Mouse (Mus musculus): ENCODE measurements around the gene Eef1akmt2.

The Eef1akmt2 gene

DNA sequence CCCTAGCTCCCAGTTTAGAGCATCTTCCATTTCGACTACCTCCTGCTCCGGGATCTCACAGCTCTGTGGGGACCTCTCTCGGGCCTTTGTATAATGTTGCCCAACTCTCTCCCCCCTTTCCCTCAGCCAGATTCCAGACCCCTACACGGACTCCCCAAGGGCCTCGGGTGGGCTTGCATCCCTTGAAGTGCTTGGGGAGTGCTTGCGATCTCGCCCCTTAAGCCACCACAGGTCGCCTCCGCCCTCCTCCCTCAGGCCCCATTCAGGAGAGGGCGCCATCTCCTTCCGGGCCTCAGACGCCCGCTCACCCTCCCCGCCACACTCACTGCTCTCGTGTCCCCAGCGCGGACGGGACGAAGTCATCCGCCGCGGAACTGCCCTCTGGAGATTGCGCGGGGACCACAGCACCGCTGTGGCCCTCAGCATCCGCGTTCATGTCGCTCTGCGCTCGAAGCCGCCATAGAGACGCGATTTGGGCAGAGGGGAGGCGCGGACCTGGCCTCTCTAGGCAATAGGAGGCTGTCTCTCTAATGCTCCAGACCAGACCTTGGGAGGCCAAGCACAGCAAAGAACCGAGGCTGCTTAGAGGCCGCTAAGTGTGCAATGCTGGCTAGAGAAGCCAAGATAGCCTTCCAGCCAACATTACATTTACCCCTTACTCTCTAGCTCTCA lies at the start of gene Eef1akmt2:
Gene Eef1akmt2, minus strand, starts transcription at position 501 of the 672 bp plus-strand sequence.
- peak; percentile 62 for DNase-seq (ENCODE audit: low read depth)

- DNase-seq (ENCODE audit: low read depth) = no peak
Measured at GRCm38 (mm10) chr7:132900826-132901531, 48.5 kb upstream of the Eef1akmt2 start.

DNA sequence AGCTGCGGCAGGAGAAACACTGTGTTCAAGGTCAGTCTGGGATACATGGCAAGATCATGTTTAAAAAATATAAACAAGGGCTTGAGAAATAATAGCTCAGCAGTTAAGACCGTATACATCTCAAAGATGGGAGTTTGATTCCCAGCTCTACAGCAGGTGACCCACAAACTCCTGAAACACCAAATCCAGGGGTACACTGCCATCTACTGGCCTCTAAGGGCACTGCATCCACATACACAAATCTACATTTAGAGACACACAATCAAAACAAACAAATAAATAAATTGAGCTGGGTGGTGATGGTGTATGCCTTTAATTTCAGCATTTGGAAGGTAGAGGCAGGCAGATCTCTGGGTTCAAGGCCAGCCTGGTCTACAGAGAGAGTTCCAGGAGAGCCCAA lies 45.8 kb upstream of the Eef1akmt2 start:
- no peak for DNase-seq (ENCODE audit: low read depth)

DNA sequence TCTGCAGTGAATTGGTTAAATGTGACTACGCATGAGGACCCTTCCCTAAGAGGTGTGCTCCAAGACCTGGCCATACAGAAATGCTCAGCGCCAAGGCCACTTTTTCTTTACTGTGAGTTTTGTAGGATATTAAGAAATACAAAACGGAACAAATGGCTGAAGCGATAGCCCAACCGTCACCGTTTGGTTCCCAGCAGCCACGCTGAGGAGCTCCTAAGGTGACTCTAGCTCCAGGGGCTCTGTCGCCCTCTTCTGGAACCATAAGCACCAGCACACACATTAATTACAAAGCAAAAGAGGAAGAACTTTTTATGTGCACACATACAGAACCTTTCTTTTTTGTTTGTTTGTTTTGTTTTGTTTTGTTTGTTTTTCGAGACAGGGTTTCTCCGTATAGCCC lies 44.8 kb upstream of the Eef1akmt2 start:
- DNase-seq (ENCODE audit: low read depth) = no peak

DNA sequence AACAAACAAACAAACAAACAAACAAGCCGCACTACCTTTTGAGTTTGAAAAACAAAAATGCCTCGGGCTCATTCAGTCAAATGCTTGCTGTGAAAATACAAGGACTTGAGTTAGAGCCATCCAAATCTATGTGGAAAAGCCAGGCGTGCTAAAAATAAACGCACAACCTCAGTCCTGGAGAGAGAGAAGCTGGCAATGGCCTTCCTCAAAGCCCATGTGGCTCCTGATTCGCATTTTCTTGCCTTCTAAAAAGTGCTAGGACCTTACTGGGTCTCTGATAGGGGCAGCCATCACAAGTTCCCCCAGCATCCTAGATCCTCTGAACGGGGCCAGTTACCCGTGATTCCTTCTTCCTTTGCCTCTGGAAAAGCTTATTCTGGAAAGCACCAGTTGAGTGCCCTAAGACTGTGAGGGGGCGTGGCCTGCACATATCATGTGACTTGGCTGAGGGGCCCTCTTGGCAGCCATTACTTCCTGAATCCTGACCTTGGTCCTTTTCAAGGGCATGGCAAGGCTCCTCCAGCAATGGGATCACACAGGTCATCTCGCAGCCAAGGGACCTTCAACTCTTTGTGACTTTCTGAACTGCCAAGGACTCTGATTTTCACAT lies 43.8 kb upstream of the Eef1akmt2 start:
- DNase-seq (ENCODE audit: low read depth) = no peak

- DNase-seq (ENCODE audit: low read depth) = no peak
Measured at GRCm38 (mm10) chr7:132894841-132895555, 42.5 kb upstream of the Eef1akmt2 start.

- DNase-seq (ENCODE audit: low read depth) = no peak
Measured at GRCm38 (mm10) chr7:132893336-132893735, 40.9 kb upstream of the Eef1akmt2 start.

GRCm38 (mm10) chr7:132892806-132893205 lies 40.3 kb upstream of the Eef1akmt2 start:
- no peak for DNase-seq (ENCODE audit: low read depth)

DNA sequence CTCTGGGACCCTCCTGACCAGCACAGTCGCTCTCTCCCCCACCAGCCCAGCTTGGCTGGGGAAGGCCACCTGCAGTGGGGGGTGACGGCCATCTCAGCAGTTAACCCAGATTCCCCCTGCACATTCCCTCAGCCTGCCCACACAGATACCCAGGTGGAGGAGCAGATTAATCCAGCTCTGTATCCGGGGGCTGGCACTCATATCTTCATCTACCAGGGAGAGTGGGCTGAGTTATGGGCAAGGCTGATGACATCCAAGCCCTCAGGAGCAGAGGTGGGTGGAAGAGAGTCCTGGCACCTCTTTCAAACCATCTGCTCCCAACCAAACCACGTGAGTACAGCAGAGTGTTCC lies 39.8 kb upstream of the Eef1akmt2 start:
- DNase-seq (ENCODE audit: low read depth) = no peak

DNA sequence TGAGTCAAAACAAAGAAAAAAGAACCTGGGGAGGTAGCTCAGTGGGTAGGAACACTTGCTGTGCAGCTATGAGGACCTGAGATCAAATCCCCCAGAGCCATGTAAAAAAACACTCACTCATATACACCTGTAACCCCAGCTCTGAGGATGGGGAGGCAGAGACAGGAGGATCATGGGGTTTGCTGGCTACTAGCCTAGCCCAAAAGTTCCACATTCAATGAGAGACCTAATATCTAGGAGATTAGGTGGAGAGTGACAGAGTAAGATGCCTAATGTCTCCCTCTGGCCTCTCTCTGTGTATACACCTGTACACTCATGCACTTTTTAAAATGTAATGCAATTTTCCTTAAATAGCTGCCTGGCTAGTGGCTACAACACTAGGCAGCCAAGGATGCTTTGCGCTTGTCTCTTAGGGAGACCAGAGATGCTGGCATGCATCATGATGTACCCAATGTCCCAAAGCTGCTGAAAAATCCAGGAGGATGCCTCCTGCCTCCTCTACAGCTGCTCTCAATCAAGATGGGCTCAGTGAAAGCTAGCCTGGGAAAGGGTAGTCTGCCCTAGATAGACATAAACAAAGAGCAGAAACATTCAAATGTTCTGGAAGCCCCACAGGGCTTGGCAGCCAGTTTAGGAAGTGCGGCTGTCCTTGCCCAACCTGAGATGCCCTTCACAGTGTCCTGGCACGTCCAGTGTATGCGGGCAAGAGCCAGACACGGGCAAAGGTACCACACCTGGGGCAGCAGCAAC lies 39.3 kb upstream of the Eef1akmt2 start:
- no peak for DNase-seq (ENCODE audit: low read depth)

DNA sequence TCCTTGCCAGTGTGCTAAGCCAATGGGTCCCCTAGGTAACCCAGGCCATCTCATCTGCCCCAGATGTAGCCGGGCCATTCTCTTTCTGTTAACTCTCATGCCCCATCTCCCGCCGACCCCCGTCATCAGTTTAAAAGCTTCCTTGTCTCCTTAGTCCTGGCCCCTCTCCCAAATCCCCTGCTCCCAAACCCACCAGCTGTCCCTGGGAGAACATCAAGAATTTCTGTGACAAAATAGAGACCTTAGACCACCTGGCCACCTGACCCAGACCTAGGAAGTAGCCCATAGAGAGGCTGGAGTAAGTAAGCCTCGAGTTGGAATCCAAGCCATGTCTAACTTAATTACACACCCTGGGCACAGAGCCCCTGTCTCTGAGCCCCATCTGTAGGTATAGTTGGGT lies 37.7 kb upstream of the Eef1akmt2 start:
- DNase-seq (ENCODE audit: low read depth) = no peak

GRCm38 (mm10) chr7:132889691-132890090 lies 37.2 kb upstream of the Eef1akmt2 start:
- no peak for DNase-seq (ENCODE audit: low read depth)

DNA sequence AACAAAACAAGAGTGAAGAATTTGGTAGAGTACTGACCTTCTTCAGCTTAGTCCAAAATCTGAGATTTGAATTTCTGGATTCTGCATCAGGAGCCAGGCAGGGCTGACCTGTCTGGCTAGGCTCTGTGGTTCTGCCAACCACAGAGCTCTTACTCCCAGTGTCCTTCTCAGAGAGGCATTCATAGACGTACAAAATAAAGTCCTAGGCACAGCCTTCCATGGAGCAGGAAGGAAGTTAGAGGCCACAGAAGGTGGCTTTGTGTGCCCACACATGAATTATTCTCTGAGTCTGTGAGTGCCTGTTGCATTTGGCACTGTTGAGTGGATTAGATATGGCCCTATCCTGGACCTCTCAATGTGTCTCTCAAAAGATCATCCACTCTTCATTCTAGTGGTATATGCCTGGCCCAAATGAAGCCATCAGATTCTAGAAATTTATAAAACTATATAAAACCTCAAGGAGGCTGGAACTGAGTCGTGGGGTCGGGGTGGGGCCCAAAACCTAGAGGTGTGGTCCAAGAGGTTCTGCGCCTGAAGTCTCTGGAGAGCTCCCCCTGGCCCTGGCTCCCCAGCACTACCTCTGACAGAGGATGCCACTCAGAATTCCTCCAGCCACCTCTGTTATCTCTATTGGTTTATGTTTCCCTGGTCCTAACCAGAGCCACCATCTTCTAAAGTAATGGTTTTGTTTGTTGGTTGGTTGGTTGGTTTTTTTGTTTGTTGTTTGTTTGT lies 36.2 kb upstream of the Eef1akmt2 start:
- DNase-seq (ENCODE audit: low read depth) = no peak

- DNase-seq (ENCODE audit: low read depth) = no peak
Measured at GRCm38 (mm10) chr7:132888052-132888451, 35.6 kb upstream of the Eef1akmt2 start.

DNA sequence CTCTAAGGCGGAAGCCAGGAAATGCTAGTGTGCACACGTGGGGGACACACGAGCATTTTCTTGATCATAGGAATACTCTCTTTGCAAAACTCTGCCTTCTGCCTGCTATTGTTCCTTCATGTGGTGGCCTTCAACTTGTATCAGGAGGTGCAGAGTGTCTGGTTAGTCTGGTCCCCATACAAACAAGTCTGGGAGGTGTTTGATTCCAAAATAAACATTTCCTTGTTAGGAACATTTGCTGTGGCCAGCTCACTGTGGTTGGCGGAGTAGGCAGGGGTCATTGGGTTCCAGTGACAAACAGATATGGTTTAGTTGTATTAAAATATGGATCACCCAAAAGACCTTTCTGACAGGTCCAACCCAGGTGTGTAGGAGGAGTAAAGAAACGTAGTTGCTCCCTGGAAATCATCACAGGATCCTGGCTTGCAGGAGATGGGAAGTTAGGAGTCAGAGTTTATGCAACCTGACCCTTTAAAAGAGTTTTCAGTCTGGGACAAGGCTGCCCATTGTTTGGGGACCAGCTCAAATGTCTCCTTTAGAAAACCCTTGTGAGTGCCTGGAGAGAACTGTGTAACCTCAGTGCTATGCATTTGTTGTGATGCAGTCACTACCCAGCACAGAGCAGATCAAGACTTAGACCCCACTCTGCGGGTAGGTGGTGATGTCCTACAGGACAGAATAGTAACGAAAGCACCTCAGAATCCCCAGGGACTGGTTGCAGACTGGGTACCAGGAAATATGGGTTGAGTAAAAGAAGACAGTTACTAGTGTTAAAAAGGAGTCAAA lies 34.7 kb upstream of the Eef1akmt2 start:
- peak; percentile 33 for DNase-seq (ENCODE audit: low read depth)

- DNase-seq (ENCODE audit: low read depth) = no peak
Measured at GRCm38 (mm10) chr7:132884031-132884430, 31.6 kb upstream of the Eef1akmt2 start.

DNA sequence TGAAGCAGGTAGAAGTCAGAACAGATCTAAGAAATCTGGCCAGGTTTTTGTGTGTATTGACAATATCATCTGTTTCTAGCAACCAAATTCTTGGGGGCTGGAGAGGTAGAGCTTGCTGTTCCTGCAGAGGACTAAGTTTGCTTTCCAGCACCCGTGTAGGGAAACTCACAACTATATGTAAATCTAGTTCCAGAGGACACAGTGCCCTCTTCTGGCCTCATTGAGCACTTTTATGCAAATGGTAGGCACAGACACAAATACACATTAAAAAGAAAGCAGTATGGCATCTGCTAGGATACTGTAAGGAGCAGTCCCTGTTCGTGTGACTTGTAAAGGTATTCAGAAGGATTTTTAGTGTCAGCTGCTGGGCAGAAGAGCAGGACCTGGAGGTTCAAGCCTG lies 29.9 kb upstream of the Eef1akmt2 start:
- no peak for DNase-seq (ENCODE audit: low read depth)

- DNase-seq (ENCODE audit: low read depth) = no peak
Measured at GRCm38 (mm10) chr7:132880276-132880675, 27.8 kb upstream of the Eef1akmt2 start.

DNA sequence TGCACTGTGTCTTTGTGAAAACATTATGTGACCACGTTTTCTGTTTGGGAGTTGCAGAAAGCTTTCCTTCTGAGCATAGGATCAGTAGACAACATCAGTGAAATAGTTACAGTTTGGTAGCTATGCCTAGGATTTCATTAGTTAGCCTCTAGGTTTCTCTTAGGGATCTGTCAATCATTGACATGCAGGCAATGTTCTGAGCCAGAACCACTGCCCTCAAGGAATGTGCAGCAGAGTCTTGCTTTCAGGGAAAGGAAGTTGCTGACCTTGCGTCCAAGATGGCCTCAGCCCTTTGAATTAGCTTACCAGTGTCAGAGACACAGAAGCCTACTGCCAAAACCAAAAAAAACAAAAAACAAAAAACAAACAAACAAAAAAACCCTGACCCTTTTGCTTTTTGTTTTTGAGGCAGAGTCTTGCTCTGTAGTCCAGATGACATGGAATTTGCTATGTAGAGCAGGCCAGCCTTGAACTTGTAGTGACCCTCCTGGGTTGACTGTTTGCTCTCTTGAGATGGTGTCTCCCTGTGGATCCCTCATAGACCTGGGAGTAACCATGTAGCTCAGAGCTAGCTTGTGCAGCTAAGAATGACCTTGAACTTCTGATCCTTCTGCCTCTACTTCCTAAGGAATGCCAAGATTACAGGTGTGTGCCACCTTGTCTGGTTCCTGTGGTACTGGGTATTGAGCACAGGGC lies 23.1 kb upstream of the Eef1akmt2 start:
- no peak for DNase-seq (ENCODE audit: low read depth)

- DNase-seq (ENCODE audit: low read depth) = no peak
Measured at GRCm38 (mm10) chr7:132873043-132873442, 20.6 kb upstream of the Eef1akmt2 start.
